Mouse (Mus musculus) kidney, postnatal 4 days (tissue): ENCODE measurements around the gene Fbxo47.

Source experiments
- DNase-seq, 2 experiments: peaks; one replicate each; pipeline ENCODE4 v3.0.0; 2021; ENCODE audit warnings: mixed read lengths in 2 of 2

Gene Fbxo47

GRCm38 (mm10) chr11:97810356-97810755 is 73.6 kb downstream of the Fbxo47 start:
- DNase-seq, result peak in 1 of 2 experiments; percentile 35

GRCm38 (mm10) chr11:97809235-97810121 is 74.5 kb downstream of the Fbxo47 start:
- DNase-seq, result no peak

DNA sequence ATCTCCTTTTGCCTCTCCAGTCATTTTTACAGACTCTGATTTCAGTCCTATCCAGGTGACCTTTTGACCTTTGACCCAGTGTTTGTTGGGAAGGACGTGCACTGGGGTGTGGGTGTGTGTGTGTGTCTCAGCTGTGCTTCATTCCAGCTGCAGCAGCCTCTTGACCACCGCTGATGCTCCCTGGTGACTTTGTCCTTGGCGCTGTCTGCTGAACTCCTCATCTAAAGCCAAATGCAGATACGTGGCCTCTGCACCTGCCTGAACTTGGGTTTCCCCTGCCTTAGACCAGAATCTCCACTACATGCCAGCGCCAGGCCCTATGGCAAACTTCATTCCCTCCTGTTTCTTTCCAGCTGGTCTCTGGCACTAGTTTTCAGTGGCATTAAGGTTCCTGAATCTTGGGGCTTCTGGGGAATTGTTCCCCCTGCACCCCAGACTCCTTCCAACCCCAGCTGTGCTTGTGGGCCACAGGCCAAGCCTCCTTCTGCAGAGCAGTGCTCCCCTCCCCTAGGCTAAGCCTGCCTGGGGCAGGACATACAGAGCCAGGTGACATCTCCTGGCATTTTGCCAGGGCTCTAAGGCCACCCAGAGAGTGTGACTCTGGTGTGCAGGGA is 75.2 kb downstream of the Fbxo47 start:
- DNase-seq, result peak; percentile 57 to 70

DNA sequence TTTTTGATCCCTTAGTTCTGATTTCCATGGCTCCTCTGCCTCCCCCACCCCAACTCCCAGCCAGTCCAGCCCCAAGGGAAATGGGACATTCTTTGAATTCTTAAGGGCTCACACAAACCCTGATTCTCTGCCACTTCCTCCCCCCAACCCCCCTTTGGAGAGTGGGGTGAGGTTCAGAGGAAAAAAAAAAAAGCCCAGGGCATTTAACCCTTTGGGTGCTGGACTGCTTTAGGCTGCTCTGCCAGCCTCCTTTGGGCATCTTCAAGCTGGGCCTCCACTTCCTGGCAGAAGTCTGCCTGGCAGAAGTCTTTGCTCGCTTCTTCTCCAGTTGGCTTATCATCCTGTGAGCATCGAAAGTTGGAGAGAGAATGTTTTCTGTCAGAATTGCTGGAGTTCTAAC is 75.9 kb downstream of the Fbxo47 start:
- DNase-seq, result peak; percentile 64 to 78

- peak in 1 of 2 experiments; percentile 46 for DNase-seq
These were observed 76.3 kb downstream of the Fbxo47 start for GRCm38 (mm10) chr11:97807626-97808025.

DNA sequence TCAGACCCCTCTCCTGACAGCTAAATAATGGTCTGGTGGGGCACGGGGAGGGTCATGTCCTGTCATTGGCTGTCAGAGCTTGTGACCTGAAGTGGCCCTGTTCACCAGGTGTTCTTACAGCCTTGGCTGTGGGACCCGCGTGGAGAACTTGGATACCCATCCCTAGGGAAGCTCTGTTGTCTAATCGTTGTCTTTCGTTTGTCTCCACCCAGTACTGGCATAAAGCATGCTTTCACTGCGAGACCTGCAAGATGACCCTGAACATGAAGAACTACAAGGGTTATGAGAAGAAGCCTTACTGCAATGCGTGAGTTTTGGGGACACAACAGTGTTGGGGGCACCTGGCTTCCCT is 77.4 kb downstream of the Fbxo47 start:
- no peak for DNase-seq

GRCm38 (mm10) chr11:97805662-97806612 is 78.0 kb downstream of the Fbxo47 start:
- peak in 1 of 2 experiments; percentile 59 for DNase-seq

DNA sequence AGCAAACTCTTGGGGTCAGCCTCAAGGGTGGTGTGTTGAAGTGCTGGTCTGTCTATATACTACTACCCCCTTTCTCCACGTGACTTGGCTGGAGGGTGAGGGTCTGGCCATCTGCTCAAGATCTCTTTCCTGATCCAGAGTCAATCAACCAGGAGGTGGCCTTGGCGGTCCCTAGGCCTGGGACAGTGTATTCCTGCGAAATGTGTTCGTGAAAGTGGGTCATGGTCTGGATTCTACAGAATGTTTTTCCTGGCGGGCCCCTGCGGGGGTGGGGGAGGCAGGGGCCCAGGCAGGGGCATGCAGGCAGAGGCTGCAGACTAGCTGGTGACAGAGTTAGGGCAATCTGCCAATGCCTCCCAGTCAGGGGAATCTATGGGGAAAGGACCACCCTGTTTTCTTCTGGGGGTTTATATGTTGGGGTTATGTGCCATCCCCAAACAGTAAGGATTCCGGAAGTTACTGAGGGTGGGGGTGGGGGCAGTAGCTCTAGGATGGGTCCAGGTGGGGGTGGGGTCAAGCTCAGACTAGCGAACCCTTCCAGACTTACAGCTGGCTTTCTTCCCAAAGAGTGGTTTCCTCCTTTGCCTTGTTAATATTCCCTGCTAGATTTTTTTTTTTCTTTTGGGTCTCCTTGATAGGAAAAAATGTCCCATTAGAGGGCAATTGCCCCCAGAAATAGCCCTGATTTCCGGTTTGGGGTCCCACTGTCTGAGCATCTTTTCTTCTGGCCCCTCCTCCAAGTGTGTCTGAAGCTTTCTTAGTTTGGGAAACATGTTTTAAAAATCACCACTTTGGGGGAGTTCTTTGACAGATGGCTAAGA is 78.9 kb downstream of the Fbxo47 start:
- peak; percentile 68 to 75 for DNase-seq

GRCm38 (mm10) chr11:97803847-97804246 is 80.1 kb downstream of the Fbxo47 start:
- DNase-seq, result no peak
